Mouse (Mus musculus): ENCODE results near the gene Trim33. TPM values are rescaled to one million over a fixed set of nuclear protein-coding genes. Genes with fewer than 3 reads are reported as not detected.

Trim33 gene
- polyA plus RNA-seq, 1 experiment from 2014 or later, result 36.3 TPM

DNA sequence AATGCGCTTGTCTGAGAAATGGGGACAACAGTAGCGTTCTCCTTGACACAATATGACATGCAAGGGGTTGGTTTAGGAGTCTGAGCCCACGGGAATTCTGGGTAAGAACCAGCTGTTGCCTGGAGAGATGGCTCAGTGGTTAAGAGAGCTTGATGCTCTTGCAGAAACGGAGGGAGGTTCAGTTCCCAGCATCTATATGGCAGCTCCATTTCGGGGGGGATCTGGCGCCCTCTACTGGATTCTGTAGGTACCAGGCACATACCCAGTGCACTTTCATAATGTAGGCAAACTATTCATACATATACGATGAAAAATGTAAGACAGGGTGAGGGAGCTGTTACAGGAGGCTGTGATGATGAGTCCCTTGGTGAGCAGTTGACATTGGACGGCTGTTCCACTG is 94.9 kb downstream of the Trim33 start:
- peaks cover 16% of the 10 kb centered on the region for H3K4me1 ChIP-seq
- WGBS, result 36% methylated on average over 8 of the region's 8 CpGs
- H3K36me3 ChIP-seq, result no peaks in the 10 kb centered on the region
- no peaks in the 10 kb centered on the region for H3K9me3 ChIP-seq (replicated peaks)
- no peak overlapping the region for H3K27ac ChIP-seq
- no peak overlapping the region for H3K4me3 ChIP-seq
- DNase-seq (ENCODE audit: low spot score), result peak; percentile 61
- no peaks in the 10 kb centered on the region for H3K27me3 ChIP-seq (ENCODE audit: low read depth, poor library complexity, severe bottlenecking)

DNA sequence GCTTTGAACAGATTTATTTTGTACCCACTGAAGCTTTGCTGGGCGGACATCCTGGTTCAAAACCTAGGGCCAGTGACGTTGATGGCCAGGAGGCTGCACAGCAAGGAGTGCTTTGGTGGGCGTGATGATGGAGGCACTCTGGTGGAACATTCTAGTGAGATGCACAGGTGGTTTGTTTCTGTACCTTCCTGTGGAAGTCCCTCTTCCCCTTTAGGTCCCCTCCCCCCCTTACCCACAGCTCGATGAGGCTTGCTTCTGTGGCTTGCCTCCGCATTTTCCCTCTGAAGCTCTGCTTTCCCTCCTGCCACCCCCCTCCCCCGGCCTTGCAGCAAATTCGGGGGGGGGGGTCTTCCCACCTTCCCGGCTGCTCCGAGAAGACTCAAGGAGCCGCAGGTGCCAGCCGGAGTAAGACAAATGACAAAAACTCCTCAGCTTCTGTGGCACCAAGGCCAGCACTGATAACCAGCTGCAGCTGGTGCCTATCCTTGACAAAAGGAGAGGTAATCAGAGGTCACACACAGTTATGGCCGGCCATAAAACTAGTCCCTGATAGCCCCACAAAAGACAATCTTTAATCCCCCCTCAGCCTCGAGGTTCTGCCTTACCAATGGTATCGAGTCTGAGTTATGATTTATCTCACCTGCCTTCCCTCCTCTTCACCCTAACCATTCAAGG is 96.2 kb downstream of the Trim33 start:
- H3K27ac ChIP-seq, result peak overlapping the region; percentile 58; the same call in 1 of the 2 replicates
- no peaks in the 10 kb centered on the region for H3K9me3 ChIP-seq (replicated peaks)
- WGBS, result 38% methylated on average over 14 of the region's 14 CpGs
- DNase-seq (ENCODE audit: low spot score), result peak; percentile 30
- peaks cover 16% of the 10 kb centered on the region for H3K4me1 ChIP-seq
- H3K27me3 ChIP-seq (ENCODE audit: low read depth, poor library complexity, severe bottlenecking), result no peaks in the 10 kb centered on the region
- H3K36me3 ChIP-seq, result no peaks in the 10 kb centered on the region
- no peak overlapping the region for H3K4me3 ChIP-seq

DNA sequence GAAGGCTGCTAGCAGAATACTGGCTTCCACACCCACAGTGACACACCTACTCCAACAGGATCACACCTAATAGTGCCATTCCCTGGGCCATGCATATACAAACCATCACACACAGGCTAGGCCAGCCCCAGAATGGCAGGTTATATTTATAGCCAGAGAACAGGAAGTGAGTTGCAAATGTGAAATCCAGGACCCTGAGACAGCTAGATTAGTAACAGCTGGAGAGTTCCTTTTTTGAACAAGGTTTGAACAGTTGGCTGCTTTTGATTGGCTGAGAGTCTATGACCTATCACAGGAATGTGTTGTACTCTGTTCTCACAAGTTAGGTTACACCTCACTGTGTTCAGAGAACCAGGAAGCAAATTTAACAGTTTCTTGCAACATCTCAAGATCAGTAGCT is 98.9 kb downstream of the Trim33 start:
- DNase-seq (ENCODE audit: low spot score), result peak; percentile 65
- Histone ChIP-seq H3K4me3 (no peak overlapping the region), H3K27ac (peak overlapping the region; percentile 73), H3K36me3 (no peaks in the 10 kb centered on the region), H3K4me1 (peaks cover 16% of the 10 kb centered on the region), H3K27me3 (ENCODE audit: low read depth, poor library complexity, severe bottlenecking) (no peaks in the 10 kb centered on the region), H3K9me3 (replicated peaks) (no peaks in the 10 kb centered on the region)

DNA sequence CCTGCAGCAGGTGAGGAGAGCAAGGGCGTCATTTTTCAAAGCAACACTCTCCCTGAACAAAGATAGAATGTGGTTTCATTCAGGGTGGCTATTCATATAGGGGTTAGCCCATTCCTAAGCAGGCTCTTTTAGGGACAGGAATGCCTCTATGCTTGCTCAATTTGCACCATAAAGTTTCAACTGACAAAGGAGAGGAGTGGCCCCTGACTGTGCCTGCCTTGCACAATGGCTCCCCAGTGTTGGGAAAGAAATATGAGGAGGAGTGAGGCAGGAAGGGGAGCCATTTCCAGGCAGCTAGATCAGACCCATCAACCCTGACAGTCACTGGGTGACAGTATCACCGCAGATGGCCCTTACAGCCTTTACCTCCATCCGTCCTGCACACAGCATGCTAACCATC is 100.3 kb downstream of the Trim33 start:
- DNase-seq (ENCODE audit: low spot score), result no peak
- 77% methylated on average over 3 of the region's 3 CpGs for WGBS
- Histone ChIP-seq H3K36me3 (no peaks in the 10 kb centered on the region), H3K27ac (peak overlapping the region; percentile 44; the same call in 1 of the 2 replicates), H3K27me3 (ENCODE audit: low read depth, poor library complexity, severe bottlenecking) (no peaks in the 10 kb centered on the region), H3K4me3 (no peak overlapping the region), H3K4me1 (peaks cover 21% of the 10 kb centered on the region), H3K9me3 (replicated peaks) (no peaks in the 10 kb centered on the region)

DNA sequence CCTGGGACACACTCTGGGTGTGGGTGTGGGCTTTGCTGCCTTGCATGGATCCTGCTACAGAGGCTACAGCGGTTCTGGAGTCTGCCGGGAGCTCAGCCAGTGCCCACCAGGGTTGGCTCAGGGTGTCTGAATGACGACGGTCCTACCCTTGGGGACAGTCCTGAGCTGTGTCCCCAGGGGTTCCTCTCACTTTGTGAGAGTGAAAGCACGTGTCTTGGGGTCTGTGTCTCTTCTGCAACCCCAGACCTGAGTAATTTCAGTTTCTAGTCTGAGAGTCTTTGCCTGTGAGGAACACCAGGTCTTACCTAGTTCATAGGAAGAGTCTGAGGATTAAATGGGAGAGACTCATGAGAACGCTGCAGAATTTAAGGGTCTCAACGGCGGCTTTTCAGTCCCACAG is 101.7 kb downstream of the Trim33 start:
- peak overlapping the region; percentile 46; the same call in 1 of the 2 replicates for H3K27ac ChIP-seq
- DNase-seq (ENCODE audit: low spot score), result no peak
- no peak overlapping the region for H3K4me3 ChIP-seq
- H3K9me3 ChIP-seq (replicated peaks), result no peaks in the 10 kb centered on the region
- peaks cover 12% of the 10 kb centered on the region for H3K4me1 ChIP-seq
- H3K36me3 ChIP-seq, result no peaks in the 10 kb centered on the region
- H3K27me3 ChIP-seq (ENCODE audit: low read depth, poor library complexity, severe bottlenecking), result no peaks in the 10 kb centered on the region
- WGBS, result 89% methylated on average over 8 of the region's 8 CpGs

DNA sequence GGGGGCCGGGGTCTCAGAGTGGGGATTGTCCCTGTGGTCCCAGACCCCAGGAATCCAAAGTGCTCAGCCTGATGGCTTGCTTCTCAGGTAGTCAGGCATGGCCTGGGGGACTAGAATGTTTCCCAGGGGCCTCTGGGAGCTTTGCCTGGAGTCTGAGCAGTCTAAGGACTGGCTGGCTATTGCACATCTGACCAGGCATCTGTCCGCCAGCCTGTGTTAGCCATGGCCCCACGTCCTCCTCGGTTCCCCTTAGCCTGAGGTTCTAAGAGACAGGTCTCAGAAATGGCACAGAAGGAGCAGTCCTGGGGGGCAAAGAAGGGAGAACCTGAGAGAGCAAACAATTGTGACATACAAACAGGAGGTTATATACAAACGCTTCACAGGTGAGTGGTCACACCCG is 102.3 kb downstream of the Trim33 start:
- peaks cover 11% of the 10 kb centered on the region; the same call in 1 of the 2 replicates for H3K4me1 ChIP-seq
- DNase-seq (ENCODE audit: low spot score), result no peak
- no peaks in the 10 kb centered on the region for H3K9me3 ChIP-seq (replicated peaks)
- no peaks in the 10 kb centered on the region for H3K36me3 ChIP-seq
- H3K27me3 ChIP-seq (ENCODE audit: low read depth, poor library complexity, severe bottlenecking), result no peaks in the 10 kb centered on the region
- H3K27ac ChIP-seq, result 0 out of 2 replicates have a peak overlapping the region, but pooled peaks have one; percentile 46
- no peak overlapping the region for H3K4me3 ChIP-seq
- 92% methylated on average over 6 of the region's 6 CpGs for WGBS

DNA sequence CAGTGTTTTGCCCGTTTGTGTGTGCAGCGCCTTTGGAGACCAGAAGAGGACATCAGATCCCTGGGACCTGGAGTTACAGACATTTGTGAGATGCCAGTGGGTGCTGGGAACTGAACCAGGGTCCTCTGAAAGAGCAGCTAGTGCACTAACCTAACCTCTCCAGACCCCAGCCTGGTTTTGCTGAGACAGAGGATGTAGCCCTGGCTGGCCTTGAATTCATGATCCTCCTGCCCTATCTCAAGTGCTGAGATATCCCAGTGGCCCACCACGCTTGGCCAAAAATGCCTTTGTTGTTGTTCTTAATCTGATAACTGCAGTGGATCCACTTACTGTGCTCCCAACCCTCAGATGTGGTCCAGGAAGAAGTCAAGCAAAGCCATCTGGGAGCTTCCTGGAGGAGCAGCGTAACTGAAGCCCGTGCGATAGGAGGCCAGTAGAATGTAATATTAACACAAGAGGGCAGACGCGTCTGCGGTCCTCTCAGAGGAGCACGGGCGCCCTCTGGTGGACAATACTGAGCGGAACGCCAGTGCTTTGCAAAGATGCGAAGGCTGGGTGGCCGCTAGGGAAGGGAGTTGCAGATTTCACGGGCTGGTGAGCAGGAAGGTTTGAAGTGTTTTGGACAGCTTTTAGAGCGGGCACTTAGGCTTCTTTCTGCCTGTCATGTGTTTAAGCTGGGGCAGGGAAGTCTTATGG is 103.9 kb downstream of the Trim33 start:
- H3K36me3 ChIP-seq, result no peaks in the 10 kb centered on the region
- H3K27ac ChIP-seq, result peak overlapping the region; percentile 39
- no peaks in the 10 kb centered on the region for H3K27me3 ChIP-seq (ENCODE audit: low read depth, poor library complexity, severe bottlenecking)
- DNase-seq (ENCODE audit: low spot score), result peak; percentile 97
- 0 out of 2 replicates have a peak overlapping the region, but pooled peaks have one; percentile 8 for H3K4me3 ChIP-seq
- 22% methylated on average over 17 of the region's 17 CpGs for WGBS
- H3K4me1 ChIP-seq, result peaks cover 9% of the 10 kb centered on the region; the same call in 1 of the 2 replicates
- no peaks in the 10 kb centered on the region for H3K9me3 ChIP-seq (replicated peaks)

DNA sequence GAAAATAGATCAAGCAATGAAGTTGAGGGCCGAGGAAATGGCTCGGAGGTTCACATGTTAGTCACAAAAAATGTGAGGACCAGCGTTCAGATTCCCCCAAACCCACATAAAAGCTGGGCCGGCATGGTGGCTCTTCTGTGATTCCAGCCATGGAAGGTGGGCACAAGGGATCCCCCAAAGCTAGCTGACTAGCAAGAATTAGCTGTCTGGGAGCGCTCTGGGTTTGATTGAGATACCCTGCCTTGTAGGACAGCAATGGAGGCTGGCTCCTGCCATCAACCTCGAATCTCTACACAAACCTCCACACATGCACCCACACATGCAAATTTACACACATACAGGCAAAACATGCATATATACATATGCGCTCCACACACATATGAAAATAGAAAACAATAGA is 105.4 kb downstream of the Trim33 start:
- WGBS, result 90% methylated on average over 7 of the region's 7 CpGs
- Histone ChIP-seq H3K4me3 (no peak overlapping the region), H3K9me3 (replicated peaks) (no peaks in the 10 kb centered on the region), H3K4me1 (0 out of 2 replicates have a peak, but pooled peaks cover 5% of the 10 kb centered on the region), H3K27me3 (ENCODE audit: low read depth, poor library complexity, severe bottlenecking) (no peaks in the 10 kb centered on the region), H3K36me3 (no peaks in the 10 kb centered on the region), H3K27ac (no peak overlapping the region)
- no peak for DNase-seq (ENCODE audit: low spot score)

DNA sequence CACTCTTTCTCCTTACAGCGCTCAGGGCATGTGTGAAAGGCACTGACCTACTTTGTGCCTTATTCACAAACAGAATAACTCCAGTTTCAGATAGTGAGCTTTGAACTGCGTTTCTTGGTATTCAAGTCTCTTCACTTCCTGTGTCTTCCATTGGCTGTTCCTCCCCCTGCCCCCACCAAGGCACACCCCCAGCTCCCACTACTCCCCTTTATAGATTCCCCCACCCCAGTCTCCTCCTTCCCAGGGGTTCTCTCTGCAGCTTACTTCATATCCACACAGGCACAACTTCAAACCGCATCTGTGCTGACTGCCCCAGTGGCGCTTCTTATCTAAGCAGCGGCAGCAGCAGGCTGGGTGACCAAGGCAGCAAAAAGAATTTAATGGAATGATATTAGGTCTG is 105.9 kb downstream of the Trim33 start:
- 84% methylated on average over 5 of the region's 5 CpGs for WGBS
- Histone ChIP-seq H3K9me3 (replicated peaks) (no peaks in the 10 kb centered on the region), H3K27me3 (ENCODE audit: low read depth, poor library complexity, severe bottlenecking) (no peaks in the 10 kb centered on the region), H3K27ac (no peak overlapping the region), H3K4me1 (0 out of 2 replicates have a peak, but pooled peaks cover 5% of the 10 kb centered on the region), H3K4me3 (no peak overlapping the region), H3K36me3 (no peaks in the 10 kb centered on the region)
- DNase-seq (ENCODE audit: low spot score), result no peak

DNA sequence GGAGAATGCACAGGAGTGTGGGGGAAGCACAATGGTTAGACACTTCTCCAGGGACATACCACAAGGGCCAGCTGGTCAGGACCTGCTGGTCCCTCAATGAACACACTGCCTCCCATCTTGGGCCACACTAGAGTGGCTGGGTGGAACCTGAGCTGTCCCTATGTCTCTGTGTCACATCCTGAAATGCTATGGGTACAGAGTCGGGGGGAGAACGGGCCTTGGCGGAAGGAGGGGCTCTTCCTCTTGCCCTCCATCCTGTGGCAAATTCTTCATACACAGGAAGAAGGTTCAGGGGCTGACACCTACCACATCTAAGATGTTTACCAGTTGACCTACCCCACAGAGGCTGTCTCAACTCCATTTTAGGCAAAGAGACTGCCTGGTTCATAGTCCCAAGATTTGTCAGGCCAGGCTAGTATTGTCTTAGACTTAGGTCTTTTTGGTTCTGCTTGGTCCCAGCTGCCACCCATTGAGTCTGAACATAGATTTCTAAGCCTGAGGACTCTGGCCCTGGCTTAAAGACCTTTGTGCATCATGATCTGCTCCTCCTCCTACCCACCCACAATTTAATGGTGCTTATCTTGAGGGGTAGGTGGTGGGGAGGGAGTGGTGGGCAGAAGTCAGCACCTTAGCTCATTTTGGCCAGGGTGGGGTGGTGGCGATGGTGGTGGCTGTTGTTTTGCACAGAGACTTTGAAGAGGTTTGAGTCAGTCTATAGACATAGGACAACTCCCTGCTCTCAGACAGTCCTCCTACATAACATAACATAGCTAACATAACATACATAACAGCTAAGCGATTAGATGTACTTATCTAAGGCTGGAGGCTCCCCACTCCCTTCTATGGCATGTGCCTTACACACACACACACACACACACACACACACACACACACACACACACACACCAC is 106.5 kb downstream of the Trim33 start:
- H3K27me3 ChIP-seq (ENCODE audit: low read depth, poor library complexity, severe bottlenecking), result no peaks in the 10 kb centered on the region
- H3K27ac ChIP-seq, result no peak overlapping the region
- H3K9me3 ChIP-seq (replicated peaks), result no peaks in the 10 kb centered on the region
- H3K36me3 ChIP-seq, result no peaks in the 10 kb centered on the region
- 89% methylated on average over 5 of the region's 5 CpGs for WGBS
- no peak for DNase-seq (ENCODE audit: low spot score)
- H3K4me3 ChIP-seq, result no peak overlapping the region
- H3K4me1 ChIP-seq, result 0 out of 2 replicates have a peak, but pooled peaks cover 5% of the 10 kb centered on the region

DNA sequence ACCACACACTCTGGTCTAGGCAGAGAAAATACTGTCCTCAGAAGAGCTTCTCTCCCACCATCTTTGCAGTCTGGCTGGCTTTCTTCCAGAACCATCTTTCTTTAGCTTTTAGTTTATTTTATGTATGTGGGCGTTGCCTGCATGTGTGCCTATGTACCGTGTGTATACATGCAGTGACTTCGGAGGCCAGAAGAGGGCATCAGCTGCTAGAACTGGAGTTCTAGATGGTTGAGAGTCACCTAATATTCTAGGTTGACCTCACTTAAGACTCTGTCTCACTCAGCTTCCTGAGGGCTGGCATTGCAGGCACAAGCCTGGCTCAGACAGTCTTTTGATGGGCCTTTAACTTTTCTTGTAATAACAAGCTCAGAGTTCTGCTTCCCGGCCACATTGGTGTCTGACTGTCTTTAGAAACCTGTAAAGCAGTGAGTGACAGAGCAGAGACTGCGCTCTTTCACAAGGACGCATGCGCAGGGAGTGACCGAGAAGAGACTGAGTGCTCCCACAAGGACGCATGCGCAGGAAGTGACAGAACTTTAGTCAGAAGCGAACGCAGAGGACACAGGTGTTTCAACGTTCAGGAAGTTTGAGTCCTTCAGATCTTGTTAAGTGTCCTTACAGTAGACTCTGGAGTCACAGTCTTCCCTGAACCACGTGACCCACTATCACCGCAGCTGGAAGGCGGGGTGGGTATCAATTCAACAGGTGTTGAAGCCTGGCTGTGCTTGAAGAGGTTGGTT is 107.4 kb downstream of the Trim33 start:
- no peak for DNase-seq (ENCODE audit: low spot score)
- Histone ChIP-seq H3K27me3 (ENCODE audit: low read depth, poor library complexity, severe bottlenecking) (no peaks in the 10 kb centered on the region), H3K4me3 (no peak overlapping the region), H3K27ac (no peak overlapping the region), H3K36me3 (no peaks in the 10 kb centered on the region), H3K4me1 (0 out of 2 replicates have a peak, but pooled peaks cover 5% of the 10 kb centered on the region), H3K9me3 (replicated peaks) (no peaks in the 10 kb centered on the region)
- WGBS, result 93% methylated on average over 16 of the region's 16 CpGs

DNA sequence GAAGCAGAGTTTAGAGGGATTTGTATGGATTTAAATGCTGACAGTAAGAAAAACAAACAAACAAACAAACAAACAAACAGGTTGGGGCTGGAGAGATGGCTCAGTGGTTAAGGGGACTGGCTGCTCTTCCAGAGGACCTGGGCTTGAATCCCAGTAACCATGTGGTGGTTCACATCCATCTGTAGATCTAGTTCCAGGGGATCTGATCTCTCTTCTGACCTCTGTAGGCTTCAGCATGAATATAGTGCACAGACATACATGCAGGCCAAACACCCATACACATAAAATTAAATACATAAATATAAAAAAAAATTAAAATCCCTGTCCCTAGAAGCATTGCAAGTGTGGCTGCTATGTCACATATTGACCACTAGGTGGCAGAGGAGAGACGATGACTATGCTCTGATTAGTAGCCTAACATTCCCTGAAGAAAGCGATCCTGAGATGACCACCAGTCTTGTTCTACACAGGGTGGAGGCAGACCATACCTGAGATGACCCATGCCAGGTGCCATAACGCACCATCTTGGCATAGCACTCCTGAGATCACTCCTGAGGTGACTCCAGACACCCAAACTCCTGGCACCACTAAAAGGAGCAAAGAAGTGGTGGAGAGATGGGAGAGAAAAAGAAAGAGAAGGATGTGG is 113.6 kb downstream of the Trim33 start:
- Histone ChIP-seq H3K36me3 (no peaks in the 10 kb centered on the region), H3K9me3 (replicated peaks) (no peaks in the 10 kb centered on the region), H3K4me1 (peaks cover 11% of the 10 kb centered on the region), H3K4me3 (no peak overlapping the region), H3K27me3 (ENCODE audit: low read depth, poor library complexity, severe bottlenecking) (no peaks in the 10 kb centered on the region), H3K27ac (peak overlapping the region; percentile 63)
- no peak for DNase-seq (ENCODE audit: low spot score)
- 5% methylated on average over 3 of the region's 3 CpGs for WGBS
